Mouse (Mus musculus) hindbrain, embryonic 10.5 days (tissue): Measurements from ENCODE around the gene Ikzf2. TPM values are rescaled to one million over a fixed set of nuclear protein-coding genes. Genes with fewer than 3 reads are reported as not detected.

ENCODE experiments used
- DNase-seq: peaks from one replicate; pipeline ENCODE4 v3.0.0-alpha.2; 2017; ENCODE audit warnings: low spot score
- H3K27ac ChIP-seq: fragments of 300-500 bp; sonication (generic); 2 replicates; pipeline ENCODE4 v1.5.1; 2016; ENCODE audit warnings: mild to moderate bottlenecking, moderate library complexity
- H3K27me3 ChIP-seq: fragments of 300-500 bp; sonication (generic); 2 replicates; pipeline ENCODE4 v1.6.1; 2016; ENCODE audit warnings: mild to moderate bottlenecking; ENCODE audit not compliant: poor library complexity, insufficient read depth, severe bottlenecking
- H3K36me3 ChIP-seq: fragments of 300-500 bp; sonication (generic); 2 replicates; pipeline ENCODE4 v1.6.1; 2016; ENCODE audit warnings: mild to moderate bottlenecking, moderate library complexity
- H3K4me1 ChIP-seq: fragments of 300-500 bp; sonication (generic); replicated peaks from 2 replicates; pipeline ENCODE4 v1.6.1; 2016; ENCODE audit warnings: mild to moderate bottlenecking
- H3K4me3 ChIP-seq: fragments of 300-500 bp; sonication (generic); 2 replicates; pipeline ENCODE4 v1.5.1; 2016; ENCODE audit warnings: mild to moderate bottlenecking, moderate library complexity
- H3K9me3 ChIP-seq: fragments of 300-500 bp; sonication (generic); 2 replicates; pipeline ENCODE4 v1.6.1; 2016; ENCODE audit warnings: mild to moderate bottlenecking, moderate library complexity
- WGBS: fragments of 180-500 bp; shearing (Covaris S2); methylation state at CpG from one replicate; pipeline ENCODE4 v1.1.7; 2016; 5-methylcytosine and 5-hydroxymethylcytosine counted together
- polyA plus RNA-seq: library from polyadenylated mRNA; unstranded; fragments of >200 nt; fragmentation: Nextera tagmentation; extraction: Ambion mirVana; gene quantifications from 2 replicates; pipeline ENCODE4 v1.2.1, GENCODE M21; 2016

Ikzf2 gene
- polyA plus RNA-seq, 1 experiment from 2014 or later: 6.5 TPM

- whole genome bisulfite sequencing: 74% methylated on average over 6 of the region's 6 CpGs
- no peak overlapping the region for H3K4me3 ChIP-seq
- H3K27ac ChIP-seq: no peak overlapping the region
- no peaks in the 10 kb centered on the region for H3K27me3 ChIP-seq
- no peaks in the 10 kb centered on the region for H3K9me3 ChIP-seq
- H3K36me3 ChIP-seq: no peaks in the 10 kb centered on the region
- H3K4me1 ChIP-seq: peaks cover 10% of the 10 kb centered on the region; the same call in 1 of the 2 replicates
- DNase-seq: no peak
Measured at GRCm38 (mm10) chr1:69488625-69489024, 198.4 kb downstream of the Ikzf2 start.

Other genes starting within 250 kb of the Ikzf2 start
- 2.8 and 3.1 TPM in 2 replicates for gene Spag16, start 139.7 kb upstream of the Ikzf2 start, polyA plus RNA-seq